Mouse (Mus musculus) MEL (cell line): Measurements from ENCODE around the gene Larp1b.

Experiments used
- BHLHE40 ChIP-seq: IDR thresholded peaks from 2 replicates; pipeline ENCODE4 v1.6.1; 2012; ENCODE audit warnings: low read depth, mild to moderate bottlenecking, inconsistent platforms, low read length, improper control_type of control experiment, borderline replicate concordance
- CTCF ChIP-seq, 3 experiments: IDR thresholded peaks in 2 of 3; conservative IDR thresholded peaks in 1 of 3; 2 replicates each; pipeline ENCODE4 v1.5.1; 2011 to 2012; ENCODE audit warnings: low read length in 3 of 3, low read depth in 2 of 3, mild to moderate bottlenecking in 2 of 3, improper control_type of control experiment in 1 of 3, inconsistent platforms in 1 of 3, mixed read lengths in 1 of 3, moderate library complexity in 1 of 3; ENCODE audit not compliant: control insufficient read depth in 1 of 3, insufficient read depth in 1 of 3, poor library complexity in 1 of 3, severe bottlenecking in 1 of 3
- EP300 ChIP-seq, 2 experiments: IDR thresholded peaks; 2 replicates each; pipeline ENCODE4 v1.6.1; 2011; ENCODE audit warnings: improper control_type of control experiment in 2 of 2, low read length in 2 of 2, low read depth in 1 of 2, mild to moderate bottlenecking in 1 of 2
- GABPA ChIP-seq: IDR thresholded peaks from 2 replicates; pipeline ENCODE4 v1.6.1; 2012; ENCODE audit warnings: low read depth, mild to moderate bottlenecking, inconsistent platforms, low read length, improper control_type of control experiment, moderate library complexity
- GATA1 ChIP-seq: IDR thresholded peaks from 2 replicates; pipeline ENCODE4 v1.6.1; 2011; ENCODE audit warnings: low read depth, low read length, improper control_type of control experiment
- MAZ ChIP-seq: IDR thresholded peaks from 2 replicates; pipeline ENCODE4 v1.6.1; 2012; ENCODE audit warnings: low read depth, mild to moderate bottlenecking, inconsistent platforms, low read length, improper control_type of control experiment
- MYC ChIP-seq: IDR thresholded peaks from 2 replicates; pipeline ENCODE4 v1.6.1; 2011; ENCODE audit warnings: low read depth, mild to moderate bottlenecking, low read length, improper control_type of control experiment, moderate library complexity
- POLR2A ChIP-seq, 2 experiments: IDR thresholded peaks; 2 replicates each; pipeline ENCODE4 v1.6.1; 2011 to 2012; ENCODE audit warnings: low read length in 2 of 2, mild to moderate bottlenecking in 2 of 2, control low read depth in 1 of 2, improper control_type of control experiment in 1 of 2, low read depth in 1 of 2, moderate library complexity in 1 of 2; ENCODE audit not compliant: control insufficient read depth in 1 of 2, insufficient read depth in 1 of 2, poor library complexity in 1 of 2
- RCOR1 ChIP-seq: IDR thresholded peaks from 2 replicates; pipeline ENCODE4 v1.6.1; 2012; ENCODE audit warnings: low read depth, mild to moderate bottlenecking, inconsistent platforms, low read length, improper control_type of control experiment
- TBP ChIP-seq: IDR thresholded peaks from 2 replicates; pipeline ENCODE4 v1.8.0; 2011; ENCODE audit warnings: low read depth, low read length, improper control_type of control experiment

- TF ChIP-seq CTCF (IDR thresholded peaks at IDR 0.05 in 2 of 3, conservative IDR thresholded peaks at IDR 0.05 in 1 of 3; ENCODE audit: control insufficient read depth in 1 of 3, insufficient read depth in 1 of 3, low read depth in 2 of 3, low read length in 3 of 3, poor library complexity in 1 of 3, severe bottlenecking in 1 of 3): no peak
- no peak for TF ChIP-seq GABPA
- TF ChIP-seq POLR2A (IDR thresholded peaks at IDR 0.05; ENCODE audit: control insufficient read depth in 1 of 2, insufficient read depth in 1 of 2, low read depth in 1 of 2, low read length in 2 of 2, poor library complexity in 1 of 2): no peak
- no peak for TF ChIP-seq BHLHE40
- no peak for TF ChIP-seq TBP
- no peak for TF ChIP-seq RCOR1
- TF ChIP-seq EP300 (IDR thresholded peaks at IDR 0.05; ENCODE audit: low read depth in 1 of 2, low read length in 2 of 2): no peak
- no peak for TF ChIP-seq MAZ
- TF ChIP-seq GATA1: no peak
- TF ChIP-seq MYC: no peak
Measured at GRCm38 (mm10) chr3:41058395-41058794, 108.8 kb downstream of the Larp1b start.
